Mouse (Mus musculus) E14TG2a.4 (cell line): ENCODE measurements around the gene Dapk1.
A peak's percentile ranks its signal among the peaks of the same experiment; 100 is the strongest.

ENCODE experiments used
- H3K27me3 ChIP-seq: 2 replicates; pipeline ENCODE4 v1.6.1; 2014; ENCODE audit warnings: low read length, control low read depth; ENCODE audit not compliant: insufficient read depth
- H3K36me3 ChIP-seq: 2 replicates; pipeline ENCODE4 v1.6.1; 2014; ENCODE audit warnings: low read length, control low read depth; ENCODE audit not compliant: insufficient read depth
- H3K4me1 ChIP-seq: replicated peaks from 2 replicates; pipeline ENCODE4 v1.6.1; 2014; ENCODE audit warnings: low read depth, low read length, control low read depth
- H3K4me3 ChIP-seq: replicated peaks from 2 replicates; pipeline ENCODE4 v1.5.1; 2014; ENCODE audit warnings: mild to moderate bottlenecking, low read length
- H3K9me3 ChIP-seq: 2 replicates; pipeline ENCODE4 v1.6.1; 2014; ENCODE audit warnings: low read length, control low read depth
- CTCF ChIP-seq: conservative IDR thresholded peaks from 2 replicates; pipeline ENCODE4 v1.5.1; 2014; ENCODE audit warnings: low read length
- NANOG ChIP-seq: IDR thresholded peaks from 2 replicates; pipeline ENCODE4 v1.6.1; 2014; ENCODE audit warnings: borderline replicate concordance, low read length, mixed read lengths
- POU5F1 ChIP-seq: IDR thresholded peaks from 2 replicates; pipeline ENCODE4 v1.6.1; 2014; ENCODE audit warnings: low read length, borderline replicate concordance

The Dapk1 gene

DNA sequence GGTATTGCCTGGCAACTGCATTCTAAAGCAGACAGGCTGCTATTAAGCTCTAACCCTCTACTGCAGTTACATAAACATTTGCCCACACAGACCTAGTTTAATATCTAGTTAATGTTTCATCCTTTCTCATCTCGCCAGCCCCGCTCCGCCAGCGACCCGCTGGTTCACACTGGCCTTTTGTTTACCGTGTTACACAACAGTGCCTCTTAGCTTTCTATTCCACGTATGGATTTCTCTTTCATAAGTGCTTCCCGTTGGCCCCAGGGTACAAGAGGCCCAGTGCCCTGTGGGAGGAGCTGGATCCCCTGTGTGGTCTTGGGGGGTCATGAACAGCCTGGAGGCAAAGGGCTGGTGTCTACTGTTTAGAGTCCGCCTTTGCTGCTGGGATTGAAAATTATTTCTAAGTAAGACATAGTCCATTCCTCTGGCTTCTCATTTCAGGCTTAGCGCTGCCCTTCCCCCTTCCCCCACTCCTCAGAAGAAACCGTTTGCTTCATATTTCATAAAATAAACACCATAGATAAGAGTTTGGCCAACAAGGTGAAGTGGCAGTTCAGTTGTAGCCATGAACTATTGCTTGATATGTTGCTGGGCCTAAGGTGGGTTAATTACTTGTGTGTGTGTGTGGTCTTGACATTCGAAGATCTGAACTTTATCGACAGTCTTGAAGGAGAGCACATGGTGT lies 134.8 kb downstream of the Dapk1 start:
- TF ChIP-seq CTCF (no peak), NANOG (no peak), POU5F1 (no peak)
- Histone ChIP-seq H3K9me3 (no peaks in the 10 kb centered on the region), H3K4me3 (no peak overlapping the region), H3K36me3 (peaks cover 7% of the 10 kb centered on the region; the same call in 1 of the 2 replicates), H3K4me1 (peaks cover 29% of the 10 kb centered on the region), H3K27me3 (no peaks in the 10 kb centered on the region)

DNA sequence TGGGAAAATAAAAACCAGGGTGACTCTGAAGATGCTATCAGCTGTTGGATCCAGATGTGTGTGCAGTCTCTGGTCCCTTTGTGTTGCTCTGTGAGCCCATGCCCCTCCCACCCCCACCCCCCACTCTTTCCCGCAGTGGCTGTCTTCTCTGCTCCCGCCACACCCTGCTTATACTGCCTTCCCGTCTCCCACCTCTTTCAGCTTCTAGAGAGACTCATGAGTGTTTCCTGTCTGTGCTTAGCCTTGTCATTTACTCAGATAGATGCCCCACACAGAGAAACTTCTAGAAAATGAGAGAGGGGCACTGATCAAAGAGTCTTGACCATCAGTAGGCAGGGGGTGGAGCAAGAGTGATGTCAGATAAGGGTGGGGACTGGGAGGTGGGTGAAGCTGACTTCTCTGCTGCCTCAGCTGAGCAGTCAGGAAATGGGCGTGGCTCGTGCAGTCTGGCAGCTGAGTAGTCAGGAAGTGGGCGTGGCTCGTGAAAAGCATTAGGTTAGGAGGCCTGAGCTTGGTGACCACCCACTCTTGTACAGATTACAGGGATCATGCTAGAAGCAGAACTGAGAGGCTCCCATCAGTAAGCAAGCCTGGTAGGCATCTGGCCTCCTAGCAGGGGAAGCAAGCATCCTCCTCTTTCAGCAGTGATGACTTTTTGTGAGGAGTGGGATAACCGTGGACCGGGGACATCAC lies 136.0 kb downstream of the Dapk1 start:
- Histone ChIP-seq H3K9me3 (no peaks in the 10 kb centered on the region), H3K4me1 (peaks cover 30% of the 10 kb centered on the region), H3K4me3 (peak overlapping the region; percentile 58), H3K36me3 (peaks cover 15% of the 10 kb centered on the region), H3K27me3 (0 out of 2 replicates have a peak, but pooled peaks cover 4% of the 10 kb centered on the region)
- TF ChIP-seq NANOG (no peak), POU5F1 (no peak), CTCF (no peak)

DNA sequence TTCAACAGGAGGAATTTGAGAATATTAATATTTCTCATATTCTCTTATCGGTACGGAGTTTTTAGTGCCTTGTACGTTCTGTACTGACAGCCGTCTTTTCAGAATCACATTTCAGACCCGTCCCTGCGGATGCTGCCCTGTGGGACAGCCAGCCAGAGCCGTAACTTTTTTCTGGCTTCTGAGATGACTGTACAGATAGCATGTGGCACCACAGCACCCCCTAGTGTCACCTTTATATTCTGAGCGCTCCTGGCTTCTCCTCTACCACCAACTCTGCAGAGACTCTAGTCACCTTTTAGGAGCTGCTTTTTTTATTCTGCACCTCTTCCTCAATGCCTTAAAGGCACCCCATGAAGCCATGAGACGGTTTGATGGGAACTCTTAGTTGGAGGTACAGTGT lies 136.7 kb downstream of the Dapk1 start:
- H3K36me3 ChIP-seq: peaks cover 15% of the 10 kb centered on the region
- peak overlapping the region; percentile 58 for H3K4me3 ChIP-seq
- 0 out of 2 replicates have a peak, but pooled peaks cover 4% of the 10 kb centered on the region for H3K27me3 ChIP-seq
- TF ChIP-seq POU5F1: no peak
- TF ChIP-seq NANOG: no peak
- peak; percentile 62 for TF ChIP-seq CTCF
- no peaks in the 10 kb centered on the region for H3K9me3 ChIP-seq
- peaks cover 36% of the 10 kb centered on the region for H3K4me1 ChIP-seq

DNA sequence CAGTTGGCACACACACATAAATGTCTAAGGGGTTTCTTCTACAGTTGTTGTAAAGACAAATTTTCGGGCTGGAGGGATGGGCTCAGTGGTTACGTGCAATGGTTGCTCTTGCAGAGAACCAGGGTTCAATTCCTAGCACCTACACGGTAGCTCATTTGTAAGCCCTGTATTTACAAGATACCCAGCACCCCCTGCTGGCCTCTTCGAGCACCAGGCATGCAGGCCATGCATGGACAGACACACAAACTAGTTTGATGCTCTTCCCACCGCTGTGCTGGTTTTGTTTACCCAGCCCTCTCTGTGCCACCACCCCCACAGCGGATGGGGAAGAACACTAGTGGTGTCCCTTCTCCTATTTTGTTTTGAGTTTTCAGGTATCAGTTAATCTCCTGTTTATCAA lies 138.5 kb downstream of the Dapk1 start:
- TF ChIP-seq CTCF (peak; percentile 34), NANOG (no peak)
- no peak overlapping the region for H3K4me3 ChIP-seq
- peaks cover 15% of the 10 kb centered on the region for H3K36me3 ChIP-seq
- 0 out of 2 replicates have a peak, but pooled peaks cover 4% of the 10 kb centered on the region for H3K27me3 ChIP-seq
- no peaks in the 10 kb centered on the region for H3K9me3 ChIP-seq
- H3K4me1 ChIP-seq: peaks cover 42% of the 10 kb centered on the region

DNA sequence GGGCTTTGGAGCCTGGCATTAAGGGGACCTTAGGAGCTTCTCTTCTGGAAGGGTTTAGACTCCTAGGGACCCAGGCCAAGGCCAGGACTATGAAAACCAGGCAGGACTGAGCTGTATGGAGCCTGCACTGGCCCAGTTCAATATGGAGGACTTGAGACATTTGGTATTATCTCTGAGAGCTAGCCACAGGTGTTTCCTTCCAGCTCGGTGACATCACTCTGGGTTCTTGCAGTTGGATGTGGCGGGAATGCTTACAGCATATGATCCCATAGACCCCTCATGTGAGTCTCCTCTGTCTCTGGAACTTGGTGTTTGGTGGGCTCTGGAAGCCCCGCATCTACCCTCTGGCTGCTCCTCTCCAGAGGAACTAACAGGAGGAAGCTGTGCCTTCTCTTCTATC lies 140.9 kb downstream of the Dapk1 start:
- Histone ChIP-seq H3K9me3 (no peaks in the 10 kb centered on the region), H3K27me3 (0 out of 2 replicates have a peak, but pooled peaks cover 4% of the 10 kb centered on the region), H3K36me3 (peaks cover 15% of the 10 kb centered on the region), H3K4me3 (no peak overlapping the region), H3K4me1 (peaks cover 23% of the 10 kb centered on the region)
- no peak for TF ChIP-seq POU5F1
- TF ChIP-seq NANOG: no peak
- no peak for TF ChIP-seq CTCF

DNA sequence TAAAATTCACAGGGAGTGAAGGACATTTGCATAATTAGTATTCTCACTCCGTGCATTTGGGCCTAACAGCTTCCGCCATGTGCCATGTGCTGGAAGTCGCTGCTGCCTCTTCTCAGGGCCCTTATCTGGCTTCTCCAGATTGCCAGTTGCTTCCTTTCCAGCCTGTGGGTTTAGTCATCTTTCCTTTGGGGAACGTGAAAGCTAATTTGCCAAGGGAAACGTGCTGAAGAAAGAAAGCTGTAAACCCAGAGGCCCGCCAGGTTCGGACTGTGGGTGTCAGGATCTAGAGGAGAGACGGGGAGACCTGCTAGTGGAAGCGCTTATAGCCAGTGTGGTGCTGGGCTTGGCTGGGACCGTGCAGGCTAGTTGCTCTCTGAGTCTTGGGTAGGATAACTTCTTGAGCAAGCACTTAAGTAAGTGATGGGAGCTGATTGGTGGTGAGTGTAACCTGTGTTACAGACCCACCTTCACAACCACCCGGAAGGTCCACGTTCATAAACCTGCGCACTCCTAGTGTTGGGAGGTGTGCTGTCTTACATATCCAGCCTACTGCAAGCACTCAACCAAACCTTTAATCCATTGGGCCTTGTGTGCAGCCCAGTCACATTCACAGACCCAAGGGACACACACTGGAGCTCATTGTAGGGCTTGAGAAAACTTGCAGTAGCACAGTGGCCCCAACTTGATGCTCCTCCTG lies 141.8 kb downstream of the Dapk1 start:
- H3K36me3 ChIP-seq: peaks cover 15% of the 10 kb centered on the region
- peaks cover 14% of the 10 kb centered on the region for H3K4me1 ChIP-seq
- TF ChIP-seq NANOG (no peak), POU5F1 (no peak), CTCF (no peak)

DNA sequence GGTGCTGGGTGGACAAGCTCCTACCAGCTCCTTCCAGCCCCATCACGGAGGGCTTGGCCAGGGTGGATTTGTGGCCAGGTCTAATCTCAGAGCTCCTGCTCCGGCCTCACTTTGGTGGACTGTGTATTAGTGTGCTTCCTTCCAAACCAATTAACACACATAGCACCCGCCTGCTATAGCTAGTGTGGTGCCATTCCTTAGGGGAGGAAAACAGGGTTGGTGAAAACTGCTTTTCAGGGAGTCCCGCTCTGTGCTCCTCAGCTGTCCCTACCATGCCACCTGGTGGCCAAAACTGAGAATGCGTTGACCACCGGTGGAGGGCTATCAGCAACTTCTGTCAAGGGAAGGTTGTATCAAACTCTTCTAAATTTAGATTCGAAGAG lies 142.3 kb downstream of the Dapk1 start:
- TF ChIP-seq CTCF (peak; percentile 67), POU5F1 (no peak)
- Histone ChIP-seq H3K4me1 (peaks cover 13% of the 10 kb centered on the region), H3K36me3 (peaks cover 19% of the 10 kb centered on the region), H3K9me3 (no peaks in the 10 kb centered on the region), H3K27me3 (0 out of 2 replicates have a peak, but pooled peaks cover 4% of the 10 kb centered on the region), H3K4me3 (no peak overlapping the region)

More for the DNA sequence above, 141.8 kb downstream of the Dapk1 start:
- H3K27me3 ChIP-seq: 0 out of 2 replicates have a peak, but pooled peaks cover 4% of the 10 kb centered on the region
- no peaks in the 10 kb centered on the region for H3K9me3 ChIP-seq
- 0 out of 2 replicates have a peak overlapping the region, but pooled peaks have one; percentile 4 for H3K4me3 ChIP-seq

DNA sequence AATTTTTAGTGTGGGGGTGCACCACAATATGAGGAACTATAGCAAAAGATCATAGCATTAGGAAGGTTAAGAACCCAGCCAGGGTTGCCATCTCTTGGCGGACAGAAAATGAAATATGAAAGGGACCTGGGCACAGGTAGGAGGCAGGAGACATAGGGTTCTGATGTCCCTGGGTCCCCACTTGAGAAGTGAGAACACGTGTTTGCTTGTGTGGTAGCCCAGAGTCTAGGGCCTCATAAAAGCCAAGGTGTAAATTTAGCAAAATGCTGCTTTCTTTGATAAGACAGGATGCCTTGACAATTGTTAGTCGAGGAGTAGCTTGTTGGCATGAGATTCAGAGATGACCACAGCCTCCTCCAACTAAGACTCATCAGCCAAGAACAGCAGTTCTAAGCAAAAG lies 143.0 kb downstream of the Dapk1 start:
- Histone ChIP-seq H3K4me1 (peaks cover 13% of the 10 kb centered on the region), H3K4me3 (no peak overlapping the region), H3K27me3 (0 out of 2 replicates have a peak, but pooled peaks cover 4% of the 10 kb centered on the region), H3K9me3 (no peaks in the 10 kb centered on the region), H3K36me3 (peaks cover 25% of the 10 kb centered on the region)
- TF ChIP-seq NANOG (no peak), POU5F1 (no peak), CTCF (no peak)
